In genomic region chr3:142084091-142084490, GRCm38 (mm10) we compare ENCODE assay signal across 27 mouse cellular contexts.
DNase-seq lines count a peak whose midpoint lies in the region; ATAC-seq and TF ChIP-seq lines count a peak whose summit lies in the region.
"Had no signal": no experiment of that assay in that cellular context is flagged by ENCODE, and none has a peak within 500 bp of the region (broad histone marks: within the 10 kb centered on the region; RNA-seq: fewer than 3 reads in every experiment).

No protein-coding gene starts in this region.

- no peaks in the 10 kb centered on the region for H3K36me3 ChIP-seq in embryonic facial prominence, embryonic 11.5 days (replicated peaks; ENCODE audit: control insufficient read depth, insufficient read depth, low read depth, low read length)
- H3K36me3 ChIP-seq in kidney, embryonic 16.5 days (ENCODE audit: insufficient read depth, low read length), result no peaks in the 10 kb centered on the region
- no peaks in the 10 kb centered on the region for H3K36me3 ChIP-seq in heart, adult 2 months (ENCODE audit: control insufficient read depth, insufficient read depth, low read length)
- H3K36me3 ChIP-seq: embryonic facial prominence, embryonic 13.5 days; embryonic facial prominence, embryonic 15.5 days; forebrain, embryonic 10.5 days; forebrain, embryonic 12.5 days; G1E had no signal

- H3K9ac ChIP-seq in embryonic facial prominence, embryonic 11.5 days (replicated peaks; ENCODE audit: low read length), result no peak overlapping the region
- no peak overlapping the region for H3K9ac ChIP-seq in kidney, embryonic 16.5 days (replicated peaks; ENCODE audit: low read length)
- no peak overlapping the region for H3K9ac ChIP-seq in heart, adult 2 months (ENCODE audit: low read depth, low read length)
- H3K9ac ChIP-seq: embryonic facial prominence, embryonic 13.5 days; embryonic facial prominence, embryonic 15.5 days; forebrain, embryonic 12.5 days had no signal

- H3K4me3 ChIP-seq in embryonic facial prominence, embryonic 11.5 days (ENCODE audit: low read depth, low read length), result no peak overlapping the region
- H3K4me3 ChIP-seq in kidney, embryonic 16.5 days (ENCODE audit: low read length), result no peak overlapping the region
- H3K4me3 ChIP-seq in heart, adult 2 months, result no peak overlapping the region
- H3K4me3 ChIP-seq: embryonic facial prominence, embryonic 13.5 days; embryonic facial prominence, embryonic 15.5 days; erythroblast, embryonic 14.5 days; forebrain, embryonic 10.5 days; forebrain, embryonic 12.5 days had no signal

- no peak for TF ChIP-seq CTCF in heart, adult 2 months (IDR thresholded peaks at IDR 0.05)

- no peak for TF ChIP-seq EP300 in heart, adult 2 months (IDR thresholded peaks at IDR 0.05; ENCODE audit: insufficient read depth, low read depth, low read length)

- no peaks in the 10 kb centered on the region for H3K79me2 ChIP-seq in heart, adult 2 months (replicated peaks; ENCODE audit: control insufficient read depth, insufficient read depth, low read length)

- ATAC-seq in embryonic facial prominence, embryonic 11.5 days (replicated peaks; ENCODE audit: insufficient number of reproducible peaks, low FRiP score, low TSS enrichment, low read depth), result no peak
- ATAC-seq in kidney, embryonic 16.5 days (ENCODE audit: low FRiP score, low TSS enrichment), result no peak
- ATAC-seq: CD4-positive, CD25-positive, alpha-beta regulatory T cell, adult 4 months; forebrain, embryonic 14.5 days; forebrain, embryonic 16.5 days had no signal

- no peak for TF ChIP-seq POLR2A in heart, adult 2 months (IDR thresholded peaks at IDR 0.05; ENCODE audit: insufficient read depth, low read depth, low read length)

- no peaks in the 10 kb centered on the region for H3K27me3 ChIP-seq in embryonic facial prominence, embryonic 11.5 days (ENCODE audit: control insufficient read depth, insufficient read depth, low read length)
- no peaks in the 10 kb centered on the region for H3K27me3 ChIP-seq in kidney, embryonic 16.5 days (ENCODE audit: insufficient read depth, low read length)
- H3K27me3 ChIP-seq in heart, adult 2 months (ENCODE audit: control insufficient read depth, insufficient read depth, low read length), result no peaks in the 10 kb centered on the region
- H3K27me3 ChIP-seq: CH12.LX; embryonic facial prominence, embryonic 15.5 days; forebrain, embryonic 12.5 days had no signal

- WGBS in embryonic facial prominence, embryonic 11.5 days, result 2% methylated on average over 1 of the region's 1 CpGs
- WGBS in kidney, embryonic 16.5 days, result 21% methylated on average over 1 of the region's 1 CpGs
- 30% methylated on average over 1 of the region's 1 CpGs for WGBS in heart, adult 2 months

- DNase-seq in embryo, embryonic 10 days (ENCODE audit: low spot score), result peak; percentile 41
- DNase-seq in embryo, embryonic 9.5 days (ENCODE audit: extremely low spot score), result no peak
- DNase-seq in embryo, embryonic 11 days, result peak; percentile 46
- DNase-seq in embryonic facial prominence, embryonic 11.5 days (ENCODE audit: low spot score), result peak; percentile 76
- DNase-seq in heart, adult 2 months, result no peak
- DNase-seq in frontal cortex, adult 2 months (ENCODE audit: extremely low spot score in 1 of 2, low spot score in 1 of 2), result no peak
- DNase-seq: adrenal gland, adult 2 months; adrenal gland, postnatal 10 days; adrenal gland, postnatal 25 days; B cell, adult 2 months; cerebellum, adult 11 months; cerebellum, adult 18-20 months; cerebellum, adult 8-10 months; cerebellum, adult 9-11 months; cerebellum, postnatal 14 days; cerebellum, postnatal 36 days had no signal

- no peaks in the 10 kb centered on the region for H3K9me3 ChIP-seq in embryonic facial prominence, embryonic 11.5 days (replicated peaks; ENCODE audit: control insufficient read depth, low read length)
- H3K9me3 ChIP-seq in kidney, embryonic 16.5 days (ENCODE audit: low read length), result no peaks in the 10 kb centered on the region
- H3K9me3 ChIP-seq: embryonic facial prominence, embryonic 13.5 days; embryonic facial prominence, embryonic 15.5 days; forebrain, embryonic 10.5 days; forebrain, embryonic 12.5 days; G1E had no signal

- no peak overlapping the region for H3K4me2 ChIP-seq in embryonic facial prominence, embryonic 11.5 days (ENCODE audit: low read depth, low read length)
- H3K4me2 ChIP-seq in kidney, embryonic 16.5 days (replicated peaks; ENCODE audit: low read depth, low read length), result no peak overlapping the region
- H3K4me2 ChIP-seq: embryonic facial prominence, embryonic 13.5 days; embryonic facial prominence, embryonic 15.5 days; forebrain, embryonic 12.5 days had no signal

- no peak overlapping the region for H3K27ac ChIP-seq in embryonic facial prominence, embryonic 11.5 days (replicated peaks; ENCODE audit: low read depth, low read length)
- H3K27ac ChIP-seq in kidney, embryonic 16.5 days (ENCODE audit: low read length), result no peak overlapping the region
- no peak overlapping the region for H3K27ac ChIP-seq in heart, adult 2 months
- H3K27ac ChIP-seq: embryonic facial prominence, embryonic 13.5 days; embryonic facial prominence, embryonic 15.5 days; forebrain, embryonic 10.5 days; forebrain, embryonic 12.5 days had no signal

- no peaks in the 10 kb centered on the region for H3K4me1 ChIP-seq in embryonic facial prominence, embryonic 11.5 days (ENCODE audit: control insufficient read depth, insufficient read depth, low read length)
- H3K4me1 ChIP-seq in kidney, embryonic 16.5 days (ENCODE audit: insufficient read depth, low read length), result 0 out of 2 replicates have a peak, but pooled peaks cover 3% of the 10 kb centered on the region
- no peaks in the 10 kb centered on the region for H3K4me1 ChIP-seq in heart, adult 2 months (ENCODE audit: control insufficient read depth, insufficient read depth, low read length)
- H3K4me1 ChIP-seq: embryonic facial prominence, embryonic 13.5 days; embryonic facial prominence, embryonic 15.5 days; forebrain, embryonic 12.5 days had no signal

- intact Hi-C loops in heart, adult 2 months (cut with DNase I), result no loop called here

Comparison
In these comparisons a context has a peak if more than half of its experiments do, and no peak if none do; other contexts are left out.
1. DNase-seq: peak in embryo, embryonic 10 days (single experiment), embryo, embryonic 11 days (single experiment) and embryonic facial prominence, embryonic 11.5 days (single experiment); none in embryo, embryonic 9.5 days (single experiment), heart, adult 2 months (0 of 2) and frontal cortex, adult 2 months (0 of 2).